Mouse (Mus musculus) hindbrain, embryonic 11.5 days (tissue): ENCODE data around the gene Gm9837. TPM values are rescaled to one million over a fixed set of nuclear protein-coding genes. Genes with fewer than 3 reads are reported as not detected.

ENCODE experiments used
- ATAC-seq: fragments of 200-750 bp; cut with Nextera tagmentation; 2 replicates; pipeline ENCODE4 v1.8.0; 2017; ENCODE audit warnings: mild to moderate bottlenecking, moderate TSS enrichment, moderate library complexity; ENCODE audit not compliant: low FRiP score
- DNase-seq: peaks from one replicate; pipeline ENCODE4 v3.0.0-alpha.2; 2015; ENCODE audit warnings: low spot score
- H3K27ac ChIP-seq: fragments of 300-500 bp; sonication (generic); 2 replicates; pipeline ENCODE4 v1.5.1; 2014; ENCODE audit warnings: mild to moderate bottlenecking, low read depth, low read length
- H3K27me3 ChIP-seq: fragments of 300-500 bp; sonication (generic); 2 replicates; pipeline ENCODE4 v1.6.1; 2014; ENCODE audit warnings: mild to moderate bottlenecking, low read length, moderate library complexity, mixed read lengths; ENCODE audit not compliant: control insufficient read depth, insufficient read depth
- H3K36me3 ChIP-seq: fragments of 300-500 bp; sonication (generic); 2 replicates; pipeline ENCODE4 v1.6.1; 2014; ENCODE audit warnings: mild to moderate bottlenecking, low read length, moderate library complexity, mixed read lengths; ENCODE audit not compliant: control insufficient read depth, insufficient read depth
- H3K4me1 ChIP-seq: fragments of 300-500 bp; sonication (generic); replicated peaks from 2 replicates; pipeline ENCODE4 v1.6.1; 2014; ENCODE audit warnings: low read length, mixed read lengths; ENCODE audit not compliant: control insufficient read depth, insufficient read depth
- H3K4me2 ChIP-seq: fragments of 300-500 bp; sonication (generic); replicated peaks from 2 replicates; pipeline ENCODE4 v1.6.1; 2014; ENCODE audit warnings: mild to moderate bottlenecking, low read depth, low read length
- H3K4me3 ChIP-seq: fragments of 300-500 bp; sonication (generic); 2 replicates; pipeline ENCODE4 v1.5.1; 2014; ENCODE audit warnings: low read depth, low read length
- H3K9ac ChIP-seq: fragments of 300-500 bp; sonication (generic); 2 replicates; pipeline ENCODE4 v1.6.1; 2014; ENCODE audit warnings: low read depth, low read length
- H3K9me3 ChIP-seq: fragments of 300-500 bp; sonication (generic); 2 replicates; pipeline ENCODE4 v1.6.1; 2016; ENCODE audit warnings: low read length; ENCODE audit not compliant: control insufficient read depth
- WGBS: fragments of 180-500 bp; shearing (Covaris S2); extraction: QIAGEN DNeasy Blood & Tissue Kit; methylation state at CpG from one replicate; pipeline ENCODE4 v1.1.7; 2014; 5-methylcytosine and 5-hydroxymethylcytosine counted together
- polyA plus RNA-seq: library from polyadenylated mRNA; unstranded; fragments of >200 nt; fragmentation: Nextera tagmentation; extraction: Ambion mirVana; gene quantifications from 2 replicates; pipeline ENCODE4 v1.2.1, GENCODE M21; 2014

Gene Gm9837
- polyA plus RNA-seq, 1 experiment from 2014 or later = not detected

DNA sequence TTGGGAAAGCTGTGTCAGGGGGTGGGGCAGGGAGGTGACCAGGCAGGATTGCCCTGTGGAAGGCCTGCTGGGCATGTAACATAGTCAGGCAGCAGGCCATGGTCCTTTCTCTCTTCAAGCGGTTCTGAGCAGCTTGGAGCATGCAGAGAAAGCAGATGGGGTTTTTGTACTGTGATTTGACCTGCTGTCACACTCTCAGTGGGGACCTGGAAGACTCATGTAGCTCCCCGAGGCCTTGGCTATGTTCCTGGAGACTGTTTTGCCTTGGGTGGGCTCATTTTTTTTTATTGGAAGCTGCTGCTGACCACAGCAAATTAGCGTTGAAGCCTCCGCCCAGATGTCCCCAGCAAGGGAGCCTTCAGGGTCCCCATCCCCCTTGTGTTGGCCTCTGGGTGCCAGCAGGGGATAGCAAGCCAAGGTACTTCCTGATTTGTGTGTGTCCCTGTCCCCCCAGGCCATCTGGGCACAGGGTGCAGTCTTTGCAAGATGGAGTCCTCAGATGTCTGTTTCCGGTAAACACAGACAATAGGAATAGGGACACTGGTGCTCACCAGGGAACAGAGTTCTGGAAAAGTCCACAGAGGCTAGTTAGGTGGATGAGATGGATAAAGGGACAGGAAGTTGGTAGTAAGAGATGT, 34.9 kb upstream of the Gm9837 start:
- Histone ChIP-seq H3K27ac (no peak overlapping the region), H3K36me3 (no peaks in the 10 kb centered on the region), H3K27me3 (peaks cover 22% of the 10 kb centered on the region), H3K9me3 (no peaks in the 10 kb centered on the region), H3K4me3 (no peak overlapping the region), H3K4me1 (0 out of 2 replicates have a peak, but pooled peaks cover 2% of the 10 kb centered on the region), H3K9ac (no peak overlapping the region), H3K4me2 (no peak overlapping the region)
- 47% methylated on average over 5 of the region's 5 CpGs for WGBS
- ATAC-seq (no peak), DNase-seq (no peak)

DNA sequence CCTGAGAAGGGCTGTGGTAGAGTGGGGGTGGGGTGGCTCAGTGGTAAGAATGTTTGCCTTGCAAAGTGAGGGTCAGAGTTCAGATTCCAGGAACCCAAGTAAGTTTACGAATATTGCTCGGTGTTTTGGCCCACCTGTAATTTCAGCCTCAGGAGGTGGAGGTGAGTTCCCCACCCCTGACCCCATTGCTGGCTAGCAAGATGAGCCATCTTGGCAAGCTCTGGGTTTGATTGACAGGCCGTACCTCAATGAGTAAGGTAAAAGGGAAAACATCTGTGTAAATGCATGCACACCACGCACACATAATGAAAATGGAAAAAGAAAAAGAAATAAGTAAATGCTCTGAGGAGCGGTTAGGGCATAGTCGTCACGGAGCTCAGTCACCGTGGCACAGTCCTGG, 34.1 kb upstream of the Gm9837 start:
- H3K27ac ChIP-seq = no peak overlapping the region
- no peaks in the 10 kb centered on the region for H3K9me3 ChIP-seq
- no peak overlapping the region for H3K9ac ChIP-seq
- 0 out of 2 replicates have a peak, but pooled peaks cover 2% of the 10 kb centered on the region for H3K4me1 ChIP-seq
- ATAC-seq (no peak), DNase-seq (no peak)
- H3K4me2 ChIP-seq = no peak overlapping the region
- peaks cover 25% of the 10 kb centered on the region for H3K27me3 ChIP-seq
- H3K36me3 ChIP-seq = no peaks in the 10 kb centered on the region
- WGBS = 85% methylated on average over 8 of the region's 8 CpGs
- H3K4me3 ChIP-seq = no peak overlapping the region

DNA sequence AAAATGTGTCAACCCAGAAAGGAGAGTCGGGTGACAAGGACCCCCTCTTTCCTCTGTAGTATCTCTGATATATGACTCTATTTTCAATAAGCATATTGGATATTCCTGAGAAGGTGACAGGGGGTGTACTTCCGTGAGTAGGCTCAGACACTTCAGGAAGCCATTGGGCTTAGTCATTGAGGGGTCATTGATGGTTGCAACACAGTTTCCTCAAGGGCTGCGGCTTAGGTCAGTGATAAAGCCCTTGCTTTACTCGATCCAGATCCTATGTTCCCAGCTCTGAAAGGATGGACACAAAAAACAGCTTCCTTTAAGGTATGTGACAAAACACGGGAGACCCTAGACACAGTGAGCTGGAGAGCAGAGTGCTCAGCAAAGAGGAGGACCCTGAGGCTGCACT, 33.5 kb upstream of the Gm9837 start:
- DNase-seq (no peak), ATAC-seq (no peak)
- H3K9ac ChIP-seq = no peak overlapping the region
- no peak overlapping the region for H3K4me3 ChIP-seq
- 90% methylated on average over 5 of the region's 5 CpGs for WGBS
- H3K4me1 ChIP-seq = 0 out of 2 replicates have a peak, but pooled peaks cover 2% of the 10 kb centered on the region
- no peaks in the 10 kb centered on the region for H3K9me3 ChIP-seq
- peaks cover 27% of the 10 kb centered on the region for H3K27me3 ChIP-seq
- no peak overlapping the region for H3K4me2 ChIP-seq
- no peak overlapping the region for H3K27ac ChIP-seq
- no peaks in the 10 kb centered on the region for H3K36me3 ChIP-seq

DNA sequence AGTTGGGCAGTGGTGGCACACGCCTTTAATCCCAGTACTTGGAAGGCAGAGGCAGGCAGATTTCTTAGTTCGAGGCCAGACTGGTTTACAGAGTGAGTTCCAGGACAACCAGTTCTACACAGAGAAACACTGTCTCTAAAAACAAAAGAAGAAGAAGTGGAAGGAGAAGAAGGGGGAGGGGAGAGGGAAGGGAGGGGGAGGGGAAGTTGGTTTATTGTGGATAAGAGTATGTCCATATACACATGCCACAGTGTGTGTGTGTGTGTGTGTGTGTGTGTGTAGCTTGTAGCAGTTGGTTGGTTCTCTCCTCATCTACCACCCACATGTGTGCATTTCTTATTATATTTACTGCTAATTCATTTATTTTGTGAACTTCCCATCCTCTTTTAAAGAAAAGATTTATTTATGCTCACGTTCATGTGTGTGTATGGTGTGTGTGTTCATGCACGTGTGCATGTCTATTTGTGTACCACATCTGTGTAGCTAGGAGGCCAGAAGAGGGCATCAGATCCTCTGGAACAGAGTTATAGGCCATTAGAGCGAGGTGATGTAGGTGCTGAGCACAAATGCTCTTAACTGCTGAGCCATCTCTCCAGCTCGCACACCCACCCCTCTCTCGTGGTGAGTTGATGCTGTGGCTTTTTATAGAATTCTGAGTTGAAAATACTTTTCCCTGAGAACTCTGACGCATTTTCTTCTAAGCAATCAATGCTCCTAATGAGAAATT, 31.9 kb upstream of the Gm9837 start:
- H3K36me3 ChIP-seq = no peaks in the 10 kb centered on the region
- WGBS = 83% methylated on average over 8 of the region's 8 CpGs
- no peak overlapping the region for H3K27ac ChIP-seq
- DNase-seq = no peak
- H3K9ac ChIP-seq = no peak overlapping the region
- H3K27me3 ChIP-seq = peaks cover 29% of the 10 kb centered on the region
- no peak for ATAC-seq
- no peak overlapping the region for H3K4me3 ChIP-seq
- H3K4me1 ChIP-seq = 0 out of 2 replicates have a peak, but pooled peaks cover 2% of the 10 kb centered on the region
- no peak overlapping the region for H3K4me2 ChIP-seq
- no peaks in the 10 kb centered on the region for H3K9me3 ChIP-seq

DNA sequence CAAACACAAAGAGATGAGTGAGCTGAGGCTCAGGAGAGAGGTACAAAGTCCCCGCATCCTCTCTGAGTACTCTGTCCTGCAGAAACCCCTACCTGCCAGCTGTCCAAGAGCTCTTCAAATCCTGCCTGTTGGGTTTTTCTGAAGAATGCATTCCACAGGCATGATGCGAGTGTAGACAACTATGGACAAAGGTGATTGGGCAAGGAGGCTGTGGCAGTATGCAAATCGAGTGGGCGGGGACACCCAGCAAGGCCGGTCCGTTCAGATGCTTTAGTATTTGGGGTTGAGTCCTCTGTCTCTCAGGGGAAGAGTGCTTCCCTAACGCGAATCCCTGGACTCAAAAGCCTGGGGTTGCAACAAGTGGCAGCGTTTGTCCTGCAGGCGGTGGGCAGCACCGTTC, 30.3 kb upstream of the Gm9837 start:
- ATAC-seq = no peak
- H3K4me1 ChIP-seq = 0 out of 2 replicates have a peak, but pooled peaks cover 2% of the 10 kb centered on the region
- no peaks in the 10 kb centered on the region for H3K9me3 ChIP-seq
- no peak overlapping the region for H3K4me2 ChIP-seq
- H3K9ac ChIP-seq = no peak overlapping the region
- 10% methylated on average over 11 of the region's 11 CpGs for WGBS
- DNase-seq = peak; percentile 33
- peaks cover 38% of the 10 kb centered on the region for H3K27me3 ChIP-seq
- H3K27ac ChIP-seq = no peak overlapping the region
- no peaks in the 10 kb centered on the region for H3K36me3 ChIP-seq
- no peak overlapping the region for H3K4me3 ChIP-seq

DNA sequence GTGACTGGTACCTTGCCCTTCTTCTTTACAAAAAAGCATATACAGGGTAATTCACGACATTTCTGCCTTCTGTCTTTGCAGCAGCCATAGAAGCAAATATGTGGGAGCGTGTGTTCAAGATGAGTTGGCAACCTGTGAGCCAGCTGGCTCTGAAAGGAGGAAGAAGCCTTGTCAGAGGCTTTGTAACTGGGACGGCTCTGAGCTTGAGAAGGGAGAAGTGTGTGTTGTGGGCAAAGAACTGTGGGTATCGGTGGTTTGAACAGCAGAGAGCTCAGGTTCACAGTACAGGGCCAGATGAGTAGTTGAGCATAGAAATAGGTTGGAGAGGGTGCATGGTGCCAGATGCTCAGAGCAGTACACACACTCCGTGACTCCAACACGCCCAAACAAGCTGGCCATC, 26.7 kb upstream of the Gm9837 start:
- WGBS = 83% methylated on average over 6 of the region's 6 CpGs
- Histone ChIP-seq H3K4me1 (peaks cover 8% of the 10 kb centered on the region), H3K36me3 (no peaks in the 10 kb centered on the region), H3K27me3 (peaks cover 33% of the 10 kb centered on the region), H3K4me3 (no peak overlapping the region), H3K9me3 (no peaks in the 10 kb centered on the region), H3K9ac (no peak overlapping the region), H3K4me2 (no peak overlapping the region), H3K27ac (no peak overlapping the region)
- DNase-seq (no peak), ATAC-seq (no peak)

DNA sequence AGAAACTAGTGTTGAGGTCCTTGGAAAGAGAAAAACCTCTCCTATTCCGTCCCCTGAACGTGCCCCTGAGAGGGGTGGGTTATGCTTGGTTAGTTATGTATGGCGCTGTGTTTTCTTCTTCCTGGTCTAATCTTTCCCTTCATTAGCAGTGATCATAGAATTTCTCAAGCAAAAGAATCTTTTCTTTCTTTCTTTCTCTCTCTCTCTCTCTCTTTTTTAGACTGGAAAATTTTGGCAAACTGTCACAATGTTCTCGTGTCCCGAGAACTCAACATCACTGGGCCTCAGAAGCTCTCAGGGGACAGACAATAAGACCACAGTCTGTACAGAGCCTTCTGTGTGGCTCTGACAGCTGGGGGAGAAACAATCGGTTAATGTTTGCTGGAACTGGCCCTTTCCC, 25.1 kb upstream of the Gm9837 start:
- Histone ChIP-seq H3K4me2 (no peak overlapping the region), H3K27ac (no peak overlapping the region), H3K9ac (no peak overlapping the region), H3K4me3 (no peak overlapping the region), H3K9me3 (no peaks in the 10 kb centered on the region), H3K36me3 (no peaks in the 10 kb centered on the region), H3K4me1 (peaks cover 6% of the 10 kb centered on the region), H3K27me3 (peaks cover 25% of the 10 kb centered on the region)
- DNase-seq (no peak), ATAC-seq (no peak)
- 25% methylated on average over 6 of the region's 6 CpGs for WGBS

DNA sequence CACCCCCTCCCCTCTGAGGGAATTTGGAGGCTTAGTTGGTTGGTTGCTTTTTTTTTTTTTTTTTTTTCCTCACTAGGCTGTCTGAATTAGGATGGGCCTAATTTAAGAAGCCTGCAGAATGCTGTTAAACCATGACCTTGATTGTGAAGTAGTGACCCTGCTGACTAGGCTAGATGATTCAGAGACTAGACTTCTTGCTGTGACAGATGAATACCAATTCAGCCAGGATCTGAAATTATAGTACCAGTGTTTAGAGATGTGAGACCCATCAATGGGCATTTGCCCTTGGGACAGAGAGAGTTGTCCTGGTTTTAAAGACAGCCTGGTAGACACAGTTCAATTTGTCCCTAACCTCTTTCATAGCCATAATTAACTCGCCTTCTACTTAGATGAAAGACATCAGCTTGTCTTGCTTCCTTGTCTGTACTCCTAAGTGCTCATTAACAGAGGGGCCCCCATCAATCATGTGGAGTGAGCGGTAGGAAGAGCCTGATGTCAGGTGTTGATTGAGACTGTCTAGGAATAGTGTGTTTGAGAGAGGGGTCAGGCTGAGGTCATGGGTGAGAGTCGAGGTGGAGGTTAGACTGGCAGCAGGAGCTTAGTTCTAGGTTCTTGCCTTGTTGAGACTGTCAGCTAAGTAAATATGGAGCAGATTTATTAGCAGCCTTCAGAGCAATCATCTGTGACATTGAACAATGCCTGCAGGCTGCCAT, 23.1 kb upstream of the Gm9837 start:
- Histone ChIP-seq H3K27ac (no peak overlapping the region), H3K4me3 (no peak overlapping the region), H3K9me3 (no peaks in the 10 kb centered on the region), H3K4me2 (no peak overlapping the region), H3K9ac (no peak overlapping the region), H3K4me1 (peaks cover 6% of the 10 kb centered on the region), H3K27me3 (peaks cover 20% of the 10 kb centered on the region), H3K36me3 (no peaks in the 10 kb centered on the region)
- DNase-seq (peak; percentile 40), ATAC-seq (peak; percentile 64; the same call in 1 of the 2 replicates)
- 9% methylated on average over 3 of the region's 3 CpGs for WGBS
